Mouse (Mus musculus) monocyte, adult 5-6 weeks (primary cell): ENCODE measurements around the gene Cpsf2. TPM values are rescaled to one million over a fixed set of nuclear protein-coding genes. Genes with fewer than 3 reads are reported as not detected.
A peak's percentile ranks its signal among the peaks of the same experiment; 100 is the strongest.
"Not testable (repeated sequence)": the region's sequence is repeated elsewhere in the genome, so short reads cannot be mapped to it uniquely, and the experiment has no call there.

Experiments
- ATAC-seq: fragments of 153-309, 156-312 bp; replicated peaks from 2 replicates; pipeline ENCODE4 v1.8.0; 2017; ENCODE audit warnings: mild to moderate bottlenecking; ENCODE audit not compliant: low TSS enrichment, insufficient number of reproducible peaks, severe bottlenecking, poor library complexity, low FRiP score
- total RNA-seq: library from RNA; stranded (forward); fragments of 200-1000, 200-491, 200-594 nt; gene quantifications from 3 replicates; pipeline ENCODE4 v1.2.3, GENCODE M21; 2017

Cpsf2 gene
- total RNA-seq = 38.9 to 40.6 TPM (median 39.6 TPM) in 3 replicates

GRCm38 (mm10) chr12:101975601-101976571 is at the start of gene Cpsf2:
Gene Cpsf2 (plus strand): TSS chr12:101975988.
- ATAC-seq = peak; percentile 82

GRCm38 (mm10) chr12:101928423-101928822 is 47.4 kb upstream of the Cpsf2 start:
- ATAC-seq = no peak

- ATAC-seq = no peak
These were observed 40.6 kb upstream of the Cpsf2 start for GRCm38 (mm10) chr12:101935223-101935622.

GRCm38 (mm10) chr12:101937572-101937971 is 38.2 kb upstream of the Cpsf2 start:
- ATAC-seq = no peak

DNA sequence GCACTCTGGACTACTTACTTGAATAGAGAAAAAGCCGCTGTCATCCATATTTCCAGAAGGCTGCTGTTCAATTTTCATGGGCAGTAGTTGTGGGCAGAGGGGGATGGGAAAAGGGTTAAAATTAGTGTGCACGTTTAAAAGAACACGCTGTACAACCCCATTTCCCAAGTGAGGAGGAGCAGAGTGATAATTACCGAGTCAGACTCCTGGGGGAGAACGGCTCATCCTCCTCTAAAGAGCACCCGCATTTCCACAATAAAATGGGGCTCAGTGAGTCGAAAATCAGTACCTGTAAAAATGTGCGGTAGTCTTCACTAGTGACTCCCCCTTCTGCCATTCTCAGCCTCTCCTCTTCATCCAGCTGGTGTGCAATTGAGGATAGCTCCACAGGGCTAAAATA is 27.8 kb upstream of the Cpsf2 start:
- no peak for ATAC-seq

DNA sequence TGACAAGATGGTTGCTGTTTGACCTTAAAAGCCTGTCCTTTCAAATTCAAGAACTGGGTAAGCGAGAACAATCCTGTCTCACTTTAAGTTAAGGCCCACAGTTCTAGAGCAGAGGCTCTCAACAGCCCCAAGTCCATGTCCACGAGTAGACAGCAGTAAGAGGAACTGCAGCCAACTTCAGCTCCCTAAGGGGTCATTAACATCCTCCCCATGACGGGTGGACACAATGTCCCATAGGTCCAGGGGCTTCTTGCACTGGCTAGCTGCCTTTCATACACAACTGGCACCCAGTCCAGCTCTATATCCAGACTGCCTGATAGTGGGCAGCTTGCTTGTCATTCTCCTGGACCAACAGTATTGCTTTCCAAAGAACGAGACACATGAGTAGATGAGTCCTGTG is 27.0 kb upstream of the Cpsf2 start:
- no peak for ATAC-seq

GRCm38 (mm10) chr12:101955821-101956220 is 20.0 kb upstream of the Cpsf2 start:
- not testable (repeated sequence) for ATAC-seq

DNA sequence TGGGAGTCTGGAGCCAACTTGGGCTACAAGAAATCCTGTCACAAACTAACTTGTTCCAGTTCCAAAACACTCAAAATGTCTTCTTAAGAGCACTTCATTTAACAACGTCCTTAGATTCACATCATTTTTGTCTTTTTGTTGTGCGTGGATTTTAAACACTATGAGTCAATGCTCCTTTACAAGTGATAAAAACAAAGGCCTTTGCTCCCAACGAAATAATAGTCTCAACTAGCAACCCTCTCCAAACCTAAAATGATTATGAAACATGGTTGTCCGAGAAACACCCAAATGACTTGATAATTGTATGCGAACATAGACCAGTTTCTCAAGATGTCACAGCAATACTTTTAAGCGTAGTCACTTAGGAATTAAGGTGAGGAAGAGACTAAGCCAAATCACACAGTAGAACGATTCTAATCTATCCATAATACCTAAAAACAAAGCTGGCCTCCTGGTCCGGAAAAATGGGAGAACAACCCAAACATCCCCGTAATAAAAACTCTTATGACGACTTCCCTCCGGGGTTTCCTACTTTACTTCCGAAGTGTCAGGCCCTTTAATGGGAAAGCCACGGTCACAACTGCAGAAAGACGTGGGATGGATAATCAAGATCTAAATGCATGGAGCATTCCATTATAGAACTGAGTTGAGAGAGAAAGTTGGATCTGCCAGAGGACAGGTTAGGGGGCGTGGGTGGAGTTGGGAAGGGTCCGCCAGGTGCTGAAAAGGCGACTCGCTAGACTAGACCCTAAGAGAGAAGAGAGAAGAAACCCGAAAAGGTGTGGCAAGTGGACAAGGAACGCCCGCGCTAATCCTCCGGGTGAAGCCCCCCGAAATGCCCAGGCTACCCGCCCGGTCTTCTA is 18.5 kb upstream of the Cpsf2 start:
- no peak for ATAC-seq

- peak; percentile 93 for ATAC-seq
These were observed 17.7 kb upstream of the Cpsf2 start, which contains the start of gene Atxn3 for GRCm38 (mm10) chr12:101957942-101958544. Gene Atxn3 (minus strand): TSS chr12:101958246.

GRCm38 (mm10) chr12:101958556-101958955 is 17.2 kb upstream of the Cpsf2 start:
- peak; percentile 69 for ATAC-seq

GRCm38 (mm10) chr12:101958960-101959780 is 16.6 kb upstream of the Cpsf2 start:
- ATAC-seq = 0 out of 2 replicates have a peak, but pooled peaks have one; percentile 7

DNA sequence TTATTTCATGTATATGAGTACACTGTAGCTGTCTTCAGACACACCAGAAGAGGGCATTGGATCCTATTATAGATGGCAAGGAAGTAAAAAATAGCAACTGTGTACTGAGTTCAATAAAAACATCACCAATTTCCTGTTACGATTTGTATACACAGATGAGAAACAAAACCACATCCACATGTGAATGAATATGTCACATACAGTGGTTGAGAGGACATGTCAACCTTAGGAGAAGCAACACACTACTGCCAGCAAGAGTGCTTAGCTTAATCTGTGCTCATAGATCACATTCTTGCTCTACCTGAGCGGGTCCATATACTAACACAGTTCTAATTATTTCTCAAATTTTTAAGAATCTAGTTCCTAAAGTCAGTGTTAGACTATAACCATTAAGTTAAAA is 4.5 kb upstream of the Cpsf2 start:
- ATAC-seq = no peak

DNA sequence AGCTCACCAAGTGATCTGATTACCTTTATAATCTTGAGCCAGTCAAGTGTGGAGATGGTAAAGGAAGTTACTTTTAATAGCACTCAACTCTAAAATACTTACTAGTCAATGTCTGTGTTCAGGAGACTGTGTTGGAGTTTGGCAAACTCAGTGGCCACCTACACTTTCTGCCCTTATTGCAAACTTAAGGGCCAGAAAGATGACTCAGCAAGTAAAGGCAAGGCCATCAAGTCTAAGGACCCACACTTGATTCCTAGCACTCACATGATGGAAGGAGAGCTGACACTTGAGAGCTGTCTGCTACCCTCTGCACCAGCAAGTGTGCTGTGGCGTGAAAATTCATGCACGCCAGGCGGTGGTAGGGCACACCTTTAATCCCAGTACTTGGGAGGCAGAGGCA is 3.6 kb upstream of the Cpsf2 start:
- ATAC-seq = no peak

DNA sequence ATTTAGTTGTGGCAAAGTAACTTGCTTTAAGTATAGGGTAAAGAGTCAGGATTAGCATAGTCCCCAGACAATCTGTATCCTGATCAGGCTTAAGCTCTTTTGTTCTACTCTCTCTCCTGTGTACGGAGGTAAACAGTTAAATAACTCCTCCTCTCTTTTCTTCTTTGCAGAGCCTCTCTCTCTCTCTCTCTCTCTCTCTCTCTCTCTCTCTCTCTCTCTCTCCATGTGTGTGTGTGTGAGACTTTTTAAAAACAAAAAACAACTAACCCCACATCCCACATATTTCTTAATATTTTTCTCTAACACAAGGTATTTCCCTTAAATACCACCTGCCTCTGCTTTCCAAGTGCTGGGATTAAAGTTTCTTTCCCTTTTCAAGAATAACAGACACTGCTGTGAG is 1.2 kb upstream of the Cpsf2 start:
- ATAC-seq = no peak

GRCm38 (mm10) chr12:101975167-101975600 is 604 bp upstream of the Cpsf2 start:
- ATAC-seq = 0 out of 2 replicates have a peak, but pooled peaks have one; percentile 4

DNA sequence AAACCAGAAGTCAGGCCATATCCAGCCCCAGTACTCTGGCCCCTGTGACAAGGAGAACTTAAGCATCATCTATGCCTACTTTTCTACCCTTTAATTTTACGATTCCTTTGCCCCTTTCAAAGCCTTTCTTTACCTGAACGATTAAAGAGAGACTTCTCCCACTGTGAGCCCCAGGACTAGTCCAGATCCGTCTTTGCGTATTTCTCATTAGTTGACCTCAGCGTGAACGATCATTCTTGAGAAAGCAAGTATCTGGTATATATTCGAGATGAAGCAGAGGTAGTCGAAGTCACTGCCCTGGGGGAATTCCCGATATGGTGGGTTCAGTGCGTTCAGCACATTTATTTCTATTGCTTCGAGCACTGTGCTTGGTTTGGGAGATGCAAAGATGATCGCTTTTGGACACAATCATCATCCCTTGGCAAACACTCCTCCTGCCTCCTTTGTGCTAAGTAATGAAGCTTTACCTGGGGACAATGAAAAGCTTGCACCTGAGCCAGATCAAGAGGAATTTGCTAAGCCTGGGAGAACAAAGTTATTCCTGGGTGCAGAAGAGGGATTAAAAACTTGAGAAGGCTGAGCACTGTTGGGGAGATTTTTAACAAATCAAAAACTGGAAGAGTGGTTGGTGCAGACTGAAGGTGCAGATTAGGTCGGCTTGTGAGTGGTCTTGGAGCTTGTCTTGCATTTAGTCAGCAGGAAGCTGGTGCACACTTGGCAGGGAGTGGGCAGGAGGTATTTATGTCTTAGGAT is 1.0 kb downstream of the Cpsf2 start:
- ATAC-seq = no peak

- ATAC-seq = no peak
These were observed 1.7 kb downstream of the Cpsf2 start for GRCm38 (mm10) chr12:101977404-101977915.
